Mouse (Mus musculus) brain, adult 2 months (tissue): ENCODE measurements around the gene 9130019O22Rik.
"Not testable (repeated sequence)": the region's sequence is repeated elsewhere in the genome, so short reads cannot be mapped to it uniquely, and the experiment has no call there.

Experiments
- DNase-seq: peaks from one replicate; pipeline ENCODE4 v3.0.0; 2011; ENCODE audit warnings: low read depth, low spot score

Gene 9130019O22Rik

GRCm38 (mm10) chr7:127342332-127342731, 44.6 kb downstream of the 9130019O22Rik start:
- DNase-seq, result peak; percentile 69

GRCm38 (mm10) chr7:127341861-127342260, 45.1 kb downstream of the 9130019O22Rik start:
- not testable (repeated sequence) for DNase-seq

GRCm38 (mm10) chr7:127341356-127341755, 45.6 kb downstream of the 9130019O22Rik start:
- DNase-seq, result no peak

- no peak for DNase-seq
Measured at GRCm38 (mm10) chr7:127337636-127338035, 49.3 kb downstream of the 9130019O22Rik start.

GRCm38 (mm10) chr7:127335604-127336003, 51.4 kb downstream of the 9130019O22Rik start:
- DNase-seq, result no peak

- DNase-seq, result no peak
Measured at GRCm38 (mm10) chr7:127333240-127333639, 53.7 kb downstream of the 9130019O22Rik start.
